Mouse (Mus musculus) forebrain, postnatal 0 days (tissue): ENCODE data around the gene Taf1d. TPM values are rescaled to one million over a fixed set of nuclear protein-coding genes. Genes with fewer than 3 reads are reported as not detected.

ENCODE experiments used
- ATAC-seq: fragments of 200-750 bp; cut with Nextera tagmentation; 2 replicates; pipeline ENCODE4 v1.8.0; 2017; ENCODE audit warnings: mild to moderate bottlenecking, moderate library complexity
- DNase-seq: peaks from one replicate; pipeline ENCODE4 v3.0.0-alpha.2; 2015
- H3K27ac ChIP-seq: fragments of 300-500 bp; sonication (generic); 2 replicates; pipeline ENCODE4 v1.5.1; 2014; ENCODE audit warnings: low read depth, mild to moderate bottlenecking, antibody characterized with exemption, low read length, moderate library complexity, mixed read lengths
- H3K27me3 ChIP-seq: fragments of 300-500 bp; sonication (generic); 2 replicates; pipeline ENCODE4 v1.6.1; 2014; ENCODE audit warnings: mild to moderate bottlenecking, low read length, mixed read lengths; ENCODE audit not compliant: insufficient read depth
- H3K36me3 ChIP-seq: fragments of 300-500 bp; sonication (generic); 2 replicates; pipeline ENCODE4 v1.6.1; 2014; ENCODE audit warnings: mild to moderate bottlenecking, moderate library complexity; ENCODE audit not compliant: insufficient read depth
- H3K4me1 ChIP-seq: fragments of 300-500 bp; sonication (generic); 2 replicates; pipeline ENCODE4 v1.6.1; 2014; ENCODE audit warnings: antibody characterized with exemption; ENCODE audit not compliant: insufficient read depth
- H3K4me2 ChIP-seq: fragments of 300-500 bp; sonication (generic); 2 replicates; pipeline ENCODE4 v1.6.1; 2014; ENCODE audit warnings: low read depth, mild to moderate bottlenecking, moderate library complexity
- H3K4me3 ChIP-seq: fragments of 300-500 bp; sonication (generic); 2 replicates; pipeline ENCODE4 v1.5.1; 2014; ENCODE audit warnings: low read depth, low read length, mixed read lengths
- H3K9ac ChIP-seq: fragments of 300-500 bp; sonication (generic); 2 replicates; pipeline ENCODE4 v1.6.1; 2014; ENCODE audit warnings: mild to moderate bottlenecking
- H3K9me3 ChIP-seq: fragments of 300-500 bp; sonication (generic); 2 replicates; pipeline ENCODE4 v1.6.1; 2016; ENCODE audit warnings: low read length
- CTCF ChIP-seq: sonication (generic); IDR thresholded peaks from 2 replicates; pipeline ENCODE4 v1.5.1; 2016; ENCODE audit warnings: antibody characterized with exemption, control low read depth, low read depth
- WGBS: fragments of 180-500 bp; shearing (Covaris S2); extraction: QIAGEN DNeasy Blood & Tissue Kit; methylation state at CpG from one replicate; pipeline ENCODE4 v1.1.7; 2014; 5-methylcytosine and 5-hydroxymethylcytosine counted together
- polyA plus RNA-seq: library from polyadenylated mRNA; unstranded; fragments of >200 nt; fragmentation: Nextera tagmentation; extraction: Ambion mirVana; gene quantifications from 2 replicates; pipeline ENCODE4 v1.2.1, GENCODE M21; 2015
- total RNA-seq: library from RNA; depleted of rRNA; stranded (reverse); fragments of >200 nt; gene quantifications from 2 replicates; pipeline ENCODE4 v1.2.3, GENCODE M21; 2014

Gene Taf1d
- total and polyA plus RNA-seq, 2 experiments from 2014 or later, result 43.6 to 96.7 TPM

GRCm38 (mm10) chr9:15279139-15279648 is 26.8 kb upstream of the Taf1d start:
- no peak for DNase-seq
- peaks cover 11% of the 10 kb centered on the region for H3K4me1 ChIP-seq
- 10% methylated on average over 19 of the region's 19 CpGs for WGBS
- peak overlapping the region; percentile 91 for H3K27ac ChIP-seq
- no peak for ATAC-seq
- peak overlapping the region; percentile 96 for H3K9ac ChIP-seq
- peak overlapping the region; percentile 60 for H3K4me2 ChIP-seq
- H3K36me3 ChIP-seq, result peaks cover 22% of the 10 kb centered on the region
- no peak for TF ChIP-seq CTCF
- no peaks in the 10 kb centered on the region for H3K27me3 ChIP-seq
- no peaks in the 10 kb centered on the region for H3K9me3 ChIP-seq
- H3K4me3 ChIP-seq, result peak overlapping the region; percentile 84

GRCm38 (mm10) chr9:15279649-15280490 is 26.1 kb upstream of the Taf1d start, which contains the start of gene Med17:
Gene Med17 (minus strand): TSS chr9:15279931.
- H3K9ac ChIP-seq, result peak within 1 kb of the TSS; percentile 96
- peak within 1 kb of the TSS; percentile 84 for H3K4me3 ChIP-seq
- H3K4me2 ChIP-seq, result peak within 1 kb of the TSS; percentile 60
- peaks cover 19% of the 10 kb centered on the region for H3K36me3 ChIP-seq
- H3K4me1 ChIP-seq, result peaks cover 11% of the 10 kb centered on the region
- peak; percentile 99 for ATAC-seq
- no peaks in the 10 kb centered on the region for H3K9me3 ChIP-seq
- peak within 1 kb of the TSS; percentile 91 for H3K27ac ChIP-seq
- 3% methylated on average over 57 of the region's 57 CpGs for WGBS
- peak; percentile 18 for TF ChIP-seq CTCF
- DNase-seq, result peak; percentile 97
- no peaks in the 10 kb centered on the region for H3K27me3 ChIP-seq

DNA sequence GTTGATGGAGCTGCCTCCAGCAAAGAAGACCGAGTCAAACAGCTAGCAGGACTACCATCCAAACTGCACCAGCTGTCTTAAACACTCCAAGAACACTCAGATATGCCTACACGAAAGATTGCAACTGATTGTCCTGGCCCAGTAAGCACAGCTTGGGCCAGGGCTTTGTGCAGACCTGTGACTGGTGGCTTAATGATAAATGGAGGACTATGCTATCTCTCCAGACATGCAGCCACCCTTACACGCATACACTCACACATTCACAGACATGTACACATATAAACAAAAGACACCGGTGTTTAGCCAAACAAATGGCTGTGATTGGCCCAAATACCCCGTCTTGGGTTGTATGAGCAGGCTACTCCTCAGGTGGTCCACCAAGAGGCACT is 25.5 kb upstream of the Taf1d start:
- peak; percentile 3 for ATAC-seq
- H3K4me1 ChIP-seq, result peaks cover 11% of the 10 kb centered on the region
- 46% methylated on average over 5 of the region's 5 CpGs for WGBS

DNA sequence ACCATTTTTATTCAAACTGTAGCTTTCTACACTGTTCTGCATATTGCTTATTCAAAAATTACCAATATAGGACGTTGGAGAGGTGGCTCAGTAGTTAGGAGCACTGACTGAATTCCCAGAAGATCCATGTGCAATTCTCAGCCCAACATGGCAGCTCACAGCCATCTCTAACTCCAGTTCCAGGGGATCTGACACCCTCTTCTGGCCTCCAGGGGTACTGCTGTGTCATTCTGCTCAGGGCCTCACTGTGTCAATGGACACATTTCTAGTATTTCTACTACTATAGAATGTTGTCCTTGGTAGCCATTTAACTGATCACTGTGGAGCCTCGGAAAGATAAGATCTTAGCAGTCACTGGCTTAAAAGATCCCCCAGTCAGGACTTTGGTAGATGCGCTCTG is 20.6 kb upstream of the Taf1d start:
- no peaks in the 10 kb centered on the region for H3K9me3 ChIP-seq
- no peak for ATAC-seq
- peak; percentile 7; the same call in 1 of the 2 replicates for TF ChIP-seq CTCF
- no peak overlapping the region for H3K9ac ChIP-seq
- no peak overlapping the region for H3K4me2 ChIP-seq
- H3K4me1 ChIP-seq, result peaks cover 4% of the 10 kb centered on the region; the same call in 1 of the 2 replicates
- 69% methylated on average over 3 of the region's 3 CpGs for WGBS
- no peaks in the 10 kb centered on the region for H3K27me3 ChIP-seq
- H3K4me3 ChIP-seq, result no peak overlapping the region
- DNase-seq, result no peak
- H3K36me3 ChIP-seq, result peaks cover 20% of the 10 kb centered on the region
- no peak overlapping the region for H3K27ac ChIP-seq

More for the DNA sequence above, 25.5 kb upstream of the Taf1d start:
- H3K9me3 ChIP-seq, result no peaks in the 10 kb centered on the region
- peaks cover 13% of the 10 kb centered on the region for H3K36me3 ChIP-seq
- TF ChIP-seq CTCF, result no peak
- peak overlapping the region; percentile 60 for H3K4me2 ChIP-seq
- H3K27me3 ChIP-seq, result no peaks in the 10 kb centered on the region
- no peak for DNase-seq
- peak overlapping the region; percentile 96 for H3K9ac ChIP-seq
- H3K27ac ChIP-seq, result peak overlapping the region; percentile 91; the same call in 1 of the 2 replicates
- peak overlapping the region; percentile 84 for H3K4me3 ChIP-seq

DNA sequence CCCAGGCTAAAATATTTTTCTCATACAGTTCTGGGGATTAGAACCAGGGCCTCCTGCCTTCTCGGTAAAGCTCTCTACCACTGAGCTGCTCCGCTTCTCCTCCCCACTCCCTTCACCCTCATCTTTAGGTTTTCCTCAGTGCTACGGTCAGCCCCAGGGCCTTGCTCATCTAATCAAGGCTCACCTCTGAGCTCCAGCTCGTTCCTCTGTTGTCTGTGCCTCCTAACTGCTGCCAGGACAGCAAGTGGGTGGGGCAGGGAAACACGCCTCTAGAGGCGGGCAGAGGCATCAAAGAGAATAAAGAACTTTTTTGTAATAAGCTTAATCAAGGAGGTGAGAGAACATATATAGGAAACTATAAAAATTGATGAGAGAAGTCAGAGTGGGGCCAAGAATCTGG is 18.2 kb upstream of the Taf1d start:
- Histone ChIP-seq H3K4me3 (no peak overlapping the region), H3K9me3 (no peaks in the 10 kb centered on the region), H3K9ac (no peak overlapping the region), H3K4me2 (no peak overlapping the region), H3K27ac (no peak overlapping the region), H3K36me3 (peaks cover 26% of the 10 kb centered on the region), H3K27me3 (no peaks in the 10 kb centered on the region), H3K4me1 (no peaks in the 10 kb centered on the region)
- 47% methylated on average over 6 of the region's 6 CpGs for WGBS
- no peak for ATAC-seq
- TF ChIP-seq CTCF, result no peak
- no peak for DNase-seq

- no peak overlapping the region for H3K9ac ChIP-seq
- H3K4me1 ChIP-seq, result no peaks in the 10 kb centered on the region
- peaks cover 26% of the 10 kb centered on the region for H3K36me3 ChIP-seq
- DNase-seq (no peak), ATAC-seq (no peak)
- no peaks in the 10 kb centered on the region for H3K9me3 ChIP-seq
- no peak overlapping the region for H3K27ac ChIP-seq
- 95% methylated on average over 3 of the region's 3 CpGs for WGBS
- H3K4me2 ChIP-seq, result no peak overlapping the region
- H3K4me3 ChIP-seq, result no peak overlapping the region
- no peak for TF ChIP-seq CTCF
- H3K27me3 ChIP-seq, result no peaks in the 10 kb centered on the region
Measured at GRCm38 (mm10) chr9:15288402-15288801, 17.6 kb upstream of the Taf1d start.

- H3K9ac ChIP-seq, result no peak overlapping the region
Measured at GRCm38 (mm10) chr9:15289251-15289650, 16.8 kb upstream of the Taf1d start.

More at GRCm38 (mm10) chr9:15289251-15289650, 16.8 kb upstream of the Taf1d start:
- Histone ChIP-seq H3K27ac (no peak overlapping the region), H3K36me3 (peaks cover 29% of the 10 kb centered on the region), H3K4me2 (no peak overlapping the region), H3K4me1 (no peaks in the 10 kb centered on the region), H3K4me3 (no peak overlapping the region), H3K27me3 (no peaks in the 10 kb centered on the region), H3K9me3 (no peaks in the 10 kb centered on the region)
- no peak for TF ChIP-seq CTCF
- no peak for DNase-seq
- 93% methylated on average over 6 of the region's 6 CpGs for WGBS
- no peak for ATAC-seq
